Mouse (Mus musculus) C2C12 (cell line): ENCODE measurements around the gene Zbtb16.

ENCODE experiments used
- CEBPB ChIP-seq: IDR thresholded peaks from one replicate; pipeline ENCODE4 v1.6.1; 2011; ENCODE audit warnings: low read depth, mild to moderate bottlenecking, control low read depth, moderate library complexity
- CTCF ChIP-seq: IDR thresholded peaks from one replicate; pipeline ENCODE4 v1.5.1; 2011; ENCODE audit not compliant: control insufficient read depth, insufficient read depth, insufficient read length
- MYOG ChIP-seq: IDR thresholded peaks from one replicate; pipeline ENCODE4 v1.6.1; 2011; ENCODE audit not compliant: control insufficient read depth, insufficient read length; ENCODE audit errors: extremely low read depth

DNA sequence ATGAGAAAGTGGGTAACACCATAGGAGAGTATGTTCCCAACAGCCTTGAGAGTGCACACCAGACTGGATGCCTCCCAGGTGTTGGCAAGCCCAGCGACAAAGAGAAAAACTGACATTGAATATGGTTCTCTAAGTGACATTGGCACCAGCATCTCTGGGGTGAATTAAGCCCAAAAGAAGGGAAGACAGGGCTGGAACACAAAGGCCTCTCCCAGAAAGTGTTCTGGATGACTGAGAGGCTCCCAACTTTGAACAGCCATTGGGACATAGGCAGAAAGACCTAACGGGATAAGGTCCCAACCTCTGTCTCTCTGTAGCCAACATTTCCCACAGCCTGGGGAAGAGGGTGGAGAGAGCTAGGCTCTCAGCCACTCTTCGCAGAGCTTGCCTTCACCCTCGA lies 2.0 kb downstream of the Zbtb16 start:
- no peak for TF ChIP-seq CTCF
- no peak for TF ChIP-seq MYOG
- no peak for TF ChIP-seq CEBPB
